Mouse (Mus musculus): Measurements from ENCODE around the gene Ppp2r2c.

DNA sequence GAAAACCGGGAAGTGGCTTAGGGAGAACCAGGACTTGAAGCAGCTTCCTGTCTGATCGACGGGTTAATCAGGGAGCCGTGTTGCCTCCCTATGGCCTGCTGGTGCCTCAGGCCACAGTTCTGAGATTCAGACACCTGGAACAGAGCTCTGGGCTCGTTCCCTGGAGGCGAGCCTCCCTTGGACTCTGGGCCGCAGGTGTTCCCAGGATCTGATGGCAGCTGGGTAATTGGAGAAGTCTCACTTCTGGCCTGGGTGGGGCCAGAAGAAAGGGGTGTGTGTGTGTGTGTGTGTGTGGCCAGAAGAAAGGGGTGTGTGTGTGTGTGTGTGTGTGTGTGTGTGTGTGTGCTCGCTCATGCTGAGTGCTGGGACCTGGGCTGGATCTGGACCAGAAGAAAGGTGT is 65.1 kb downstream of the Ppp2r2c start:
- no peak for TF ChIP-seq CTCF (IDR thresholded peaks at IDR 0.05; ENCODE audit: borderline replicate concordance, insufficient read depth, low read depth, low read length)
- no peak for TF ChIP-seq POLR2A (IDR thresholded peaks at IDR 0.05; ENCODE audit: borderline replicate concordance, insufficient read depth, low read length)
